Mouse (Mus musculus) spleen, postnatal 4 days (tissue): ENCODE results near the gene P2ry1.

Experiments used
- DNase-seq, 2 experiments: peaks; one replicate each; pipeline ENCODE4 v3.0.0; 2022; ENCODE audit warnings: low spot score in 2 of 2

Gene P2ry1

GRCm38 (mm10) chr3:61002587-61003501 is at the start of gene P2ry1:
TSS of gene P2ry1 (plus strand) at chr3:61002795.
- DNase-seq: peak; percentile 89 to 94

- no peak for DNase-seq
These were observed 49.3 kb upstream of the P2ry1 start for GRCm38 (mm10) chr3:60953199-60953736.

- no peak for DNase-seq
These were observed 48.5 kb upstream of the P2ry1 start for GRCm38 (mm10) chr3:60954073-60954472.

GRCm38 (mm10) chr3:60958769-60959168 is 43.8 kb upstream of the P2ry1 start:
- DNase-seq: no peak

GRCm38 (mm10) chr3:60965137-60965536 is 37.5 kb upstream of the P2ry1 start:
- DNase-seq: no peak

- DNase-seq: no peak
These were observed 27.7 kb upstream of the P2ry1 start for GRCm38 (mm10) chr3:60974944-60975343.

- no peak for DNase-seq
These were observed 20.5 kb upstream of the P2ry1 start for GRCm38 (mm10) chr3:60982109-60982508.

- DNase-seq: no peak
These were observed 4.5 kb upstream of the P2ry1 start for GRCm38 (mm10) chr3:60998064-60998463.

- no peak for DNase-seq
These were observed 2.9 kb upstream of the P2ry1 start for GRCm38 (mm10) chr3:60999715-61000114.

GRCm38 (mm10) chr3:61000747-61001146 is 1.8 kb upstream of the P2ry1 start:
- no peak for DNase-seq

GRCm38 (mm10) chr3:61001852-61002586 is 576 bp upstream of the P2ry1 start:
- no peak for DNase-seq

- DNase-seq: no peak
These were observed 2.0 kb downstream of the P2ry1 start for GRCm38 (mm10) chr3:61004611-61005010.

GRCm38 (mm10) chr3:61011660-61012059 is 9.1 kb downstream of the P2ry1 start:
- no peak for DNase-seq

GRCm38 (mm10) chr3:61012550-61012949 is 10.0 kb downstream of the P2ry1 start:
- no peak for DNase-seq

GRCm38 (mm10) chr3:61016733-61017132 is 14.1 kb downstream of the P2ry1 start:
- no peak for DNase-seq

GRCm38 (mm10) chr3:61032100-61032499 is 29.5 kb downstream of the P2ry1 start:
- no peak for DNase-seq

- no peak for DNase-seq
These were observed 33.0 kb downstream of the P2ry1 start for GRCm38 (mm10) chr3:61035633-61036032.

- DNase-seq: no peak
These were observed 37.3 kb downstream of the P2ry1 start for GRCm38 (mm10) chr3:61039916-61040315.

- DNase-seq: no peak
These were observed 47.5 kb downstream of the P2ry1 start for GRCm38 (mm10) chr3:61049976-61050672.
